Mouse (Mus musculus) liver, adult 2 months (tissue): ENCODE measurements at regions not wholly inside any gene's neighbourhood (a gene's known extent, or its start where the extent isn't known, plus 50 kb on each side); places are given as distances from the start of the nearest gene placed in this dataset.

Source experiments
- DNase-seq: peaks from one replicate; pipeline ENCODE4 v3.0.0-alpha.2; 2011; ENCODE audit warnings: low read depth, low spot score; ENCODE audit errors: extremely low read depth
- H3K27ac ChIP-seq: fragments of 200-500 bp; replicated peaks from 2 replicates; pipeline ENCODE4 v1.5.1; 2012; ENCODE audit warnings: low read depth, mild to moderate bottlenecking, control low read depth, inconsistent platforms, low read length; ENCODE audit not compliant: insufficient read depth
- H3K27me3 ChIP-seq: fragments of 200-500 bp; 2 replicates; pipeline ENCODE4 v1.6.1; 2012; ENCODE audit warnings: mild to moderate bottlenecking, moderate library complexity, low read length, inconsistent platforms; ENCODE audit not compliant: control insufficient read depth, insufficient read depth
- H3K36me3 ChIP-seq: fragments of 200-500 bp; 2 replicates; pipeline ENCODE4 v1.6.1; 2012; ENCODE audit warnings: low read length, inconsistent platforms; ENCODE audit not compliant: control insufficient read depth, insufficient read depth
- H3K4me1 ChIP-seq: fragments of 200-500 bp; 2 replicates; pipeline ENCODE4 v1.6.1; 2011; ENCODE audit warnings: low read length; ENCODE audit not compliant: control insufficient read depth, insufficient read depth
- H3K4me3 ChIP-seq: fragments of 200-500 bp; 2 replicates; pipeline ENCODE4 v1.5.1; 2011; ENCODE audit warnings: low read depth, mild to moderate bottlenecking, control low read depth, low read length, moderate library complexity; ENCODE audit not compliant: insufficient read depth
- H3K79me2 ChIP-seq: fragments of 200-500 bp; 2 replicates; pipeline ENCODE4 v1.6.1; 2012; ENCODE audit warnings: inconsistent platforms, mild to moderate bottlenecking, low read length, moderate library complexity; ENCODE audit not compliant: control insufficient read depth, insufficient read depth
- H3K9ac ChIP-seq: fragments of 200-500 bp; 2 replicates; pipeline ENCODE4 v1.6.1; 2012; ENCODE audit warnings: low read depth, mild to moderate bottlenecking, control low read depth, inconsistent platforms, low read length
- CTCF ChIP-seq: fragments of 200-500 bp; IDR thresholded peaks from 2 replicates; pipeline ENCODE4 v1.5.1; 2011; ENCODE audit warnings: low read depth, low read length, control low read depth
- POLR2A ChIP-seq: fragments of 200-500 bp; IDR thresholded peaks from 2 replicates; pipeline ENCODE4 v1.6.1; 2011; ENCODE audit warnings: low read length, control low read depth; ENCODE audit not compliant: insufficient read depth; ENCODE audit errors: extremely low read depth
- WGBS: fragments of 180-500 bp; shearing (Covaris S2); methylation state at CpG from one replicate; pipeline ENCODE4 v1.1.7; 2018; 5-methylcytosine and 5-hydroxymethylcytosine counted together

DNA sequence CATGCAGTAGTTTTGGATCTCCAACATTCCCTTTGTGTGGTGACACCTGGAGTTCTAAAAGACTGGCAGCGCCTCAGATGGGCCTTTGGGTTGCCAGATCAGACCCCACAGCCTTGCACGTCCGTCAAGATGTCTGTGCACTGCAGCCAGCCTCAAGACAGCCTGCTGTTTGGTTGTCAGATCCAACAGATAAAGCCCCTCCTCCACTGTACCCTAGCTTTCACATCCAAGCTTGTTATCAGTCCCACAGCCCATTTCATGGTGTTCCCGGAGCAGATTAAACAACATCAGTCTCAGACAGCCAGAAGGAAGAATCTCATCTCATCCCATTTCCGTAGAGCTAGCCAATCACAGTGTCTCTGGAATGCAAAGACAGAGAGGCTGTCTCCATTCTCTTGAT, 56.3 kb upstream of the Arhgap5 start:
- Histone ChIP-seq H3K36me3 (no peaks in the 10 kb centered on the region), H3K27ac (peak overlapping the region; percentile 88), H3K27me3 (no peaks in the 10 kb centered on the region), H3K4me3 (no peak overlapping the region), H3K4me1 (peaks cover 18% of the 10 kb centered on the region), H3K9ac (peak overlapping the region; percentile 49; the same call in 1 of the 2 replicates), H3K79me2 (no peaks in the 10 kb centered on the region)
- peak; percentile 67 for DNase-seq
- 38% methylated on average over 5 of the region's 5 CpGs for WGBS
- TF ChIP-seq CTCF = no peak
- TF ChIP-seq POLR2A = no peak

DNA sequence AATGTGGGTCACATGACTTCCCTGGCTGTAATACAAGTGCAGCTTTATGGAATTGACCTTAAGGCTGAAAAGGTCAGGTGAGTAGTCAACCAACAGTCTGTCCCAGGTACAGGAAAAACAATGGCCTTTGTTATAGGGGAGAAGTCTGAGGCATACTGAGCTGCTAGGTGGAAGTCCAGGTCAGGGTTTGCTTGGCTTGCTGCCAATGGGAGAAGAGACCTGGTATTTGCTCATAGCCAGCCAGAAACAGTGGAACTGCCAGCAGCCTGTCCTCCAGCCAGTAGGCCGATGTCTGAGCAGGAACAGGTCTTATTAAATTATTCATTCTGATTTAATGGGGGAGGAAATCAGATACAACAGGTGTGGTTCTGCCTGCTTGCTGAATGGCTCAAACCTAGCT, 55.6 kb upstream of the Arhgap5 start:
- TF ChIP-seq POLR2A (no peak), CTCF (no peak)
- no peaks in the 10 kb centered on the region for H3K36me3 ChIP-seq
- no peak overlapping the region for H3K4me3 ChIP-seq
- peak overlapping the region; percentile 88 for H3K27ac ChIP-seq
- WGBS = 24% methylated on average over 1 of the region's 1 CpGs
- DNase-seq = peak; percentile 98
- H3K79me2 ChIP-seq = no peaks in the 10 kb centered on the region
- no peak overlapping the region for H3K9ac ChIP-seq
- H3K4me1 ChIP-seq = peaks cover 18% of the 10 kb centered on the region
- H3K27me3 ChIP-seq = no peaks in the 10 kb centered on the region

DNA sequence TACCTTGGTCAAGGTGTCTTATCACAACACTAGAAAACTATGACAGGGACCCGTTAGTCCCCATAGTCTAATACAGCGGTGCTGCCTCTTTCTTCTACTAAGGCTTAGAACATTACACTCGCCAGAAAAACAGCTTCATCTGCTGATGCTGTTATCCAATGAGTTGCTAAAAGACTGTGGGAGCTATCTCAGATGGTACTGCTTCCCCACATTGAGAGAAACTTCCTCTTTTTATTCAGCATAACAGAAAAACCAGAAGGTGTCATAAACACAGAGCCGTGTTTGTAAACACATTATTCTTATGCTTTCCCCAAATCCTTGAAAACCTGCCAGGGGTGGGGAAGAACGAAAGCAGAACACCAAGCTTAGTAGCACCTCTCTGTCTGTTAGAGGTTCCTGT, 49.9 kb upstream of the Arhgap5 start:
- DNase-seq = no peak
- no peaks in the 10 kb centered on the region for H3K79me2 ChIP-seq
- 87% methylated on average over 5 of the region's 5 CpGs for WGBS
- H3K4me1 ChIP-seq = peaks cover 2% of the 10 kb centered on the region
- no peak overlapping the region for H3K4me3 ChIP-seq
- no peak overlapping the region for H3K27ac ChIP-seq
- H3K9ac ChIP-seq = no peak overlapping the region
- H3K27me3 ChIP-seq = no peaks in the 10 kb centered on the region
- no peaks in the 10 kb centered on the region for H3K36me3 ChIP-seq
- TF ChIP-seq CTCF (no peak), POLR2A (no peak)
